Mouse (Mus musculus) lung, postnatal 0 days (tissue): ENCODE results near the gene Pgbd1.

Experiments used
- CTCF ChIP-seq: IDR thresholded peaks from 2 replicates; pipeline ENCODE4 v1.5.1; 2016; ENCODE audit warnings: antibody characterized with exemption, mild to moderate bottlenecking
- EP300 ChIP-seq: IDR thresholded peaks from 2 replicates; pipeline ENCODE4 v1.6.1; 2016; ENCODE audit warnings: antibody characterized with exemption, mild to moderate bottlenecking, control low read depth

GRCm38 (mm10) chr13:21441207-21441572 is 332 bp upstream of the Pgbd1 start:
- TF ChIP-seq CTCF = no peak
- no peak for TF ChIP-seq EP300
